Mouse (Mus musculus) kidney, adult 2 months (tissue): ENCODE results near the gene Pla2g5. TPM values are rescaled to one million over a fixed set of nuclear protein-coding genes. Genes with fewer than 3 reads are reported as not detected.

Source experiments
- DNase-seq: peaks from one replicate; pipeline ENCODE4 v3.0.0; 2021
- H3K27ac ChIP-seq: fragments of 200-500 bp; 2 replicates; pipeline ENCODE4 v1.5.1; 2012; ENCODE audit warnings: low read depth, low read length, control low read depth, inconsistent platforms; ENCODE audit not compliant: insufficient read depth
- H3K27me3 ChIP-seq: fragments of 200-500 bp; replicated peaks from 2 replicates; pipeline ENCODE4 v1.6.1; 2012; ENCODE audit warnings: mild to moderate bottlenecking, moderate library complexity, low read length, inconsistent platforms; ENCODE audit not compliant: control insufficient read depth, insufficient read depth
- H3K36me3 ChIP-seq: fragments of 200-500 bp; 2 replicates; pipeline ENCODE4 v1.6.1; 2012; ENCODE audit warnings: mild to moderate bottlenecking, moderate library complexity, low read length, inconsistent platforms; ENCODE audit not compliant: control insufficient read depth, insufficient read depth
- H3K4me1 ChIP-seq: fragments of 200-500 bp; 2 replicates; pipeline ENCODE4 v1.6.1; 2011; ENCODE audit warnings: low read length; ENCODE audit not compliant: control insufficient read depth, insufficient read depth
- H3K4me3 ChIP-seq: fragments of 200-500 bp; 2 replicates; pipeline ENCODE4 v1.5.1; 2011; ENCODE audit warnings: mild to moderate bottlenecking, low read depth, low read length, control low read depth; ENCODE audit not compliant: insufficient read depth
- CTCF ChIP-seq: fragments of 200-500 bp; conservative IDR thresholded peaks from 2 replicates; pipeline ENCODE4 v1.5.1; 2011; ENCODE audit warnings: low read depth, mild to moderate bottlenecking, control low read depth, low read length, moderate library complexity, mixed read lengths; ENCODE audit not compliant: insufficient read depth, insufficient read length
- POLR2A ChIP-seq: fragments of 200-500 bp; IDR thresholded peaks from one replicate; pipeline ENCODE4 v1.6.1; 2011; ENCODE audit warnings: low read depth, low read length, control low read depth
- WGBS: fragments of 180-500 bp; shearing (Covaris S2); methylation state at CpG from one replicate; pipeline ENCODE4 v1.1.7; 2018; 5-methylcytosine and 5-hydroxymethylcytosine counted together
- polyA plus RNA-seq: library from polyadenylated mRNA; depleted of rRNA; stranded (reverse); fragments of >200 nt; gene quantifications from 2 replicates; pipeline ENCODE4 v1.2.3, GENCODE M21; 2012

Gene Pla2g5
- polyA plus RNA-seq, 1 experiment = 63.0 TPM

GRCm38 (mm10) chr4:138873864-138874263 lies 10.6 kb upstream of the Pla2g5 start, which contains the start of gene Gm13030:
Gm13030 (minus strand) TSS chr4:138873964.
- DNase-seq = no peak
- Histone ChIP-seq H3K36me3 (no peaks in the 10 kb centered on the region), H3K27me3 (no peaks in the 10 kb centered on the region), H3K27ac (no peak within 1 kb of the TSS), H3K4me3 (no peak within 1 kb of the TSS), H3K4me1 (no peaks in the 10 kb centered on the region)
- TF ChIP-seq POLR2A (no peak), CTCF (no peak)
- 86% methylated on average over 6 of the region's 6 CpGs for WGBS

GRCm38 (mm10) chr4:138868666-138869065 lies 5.4 kb upstream of the Pla2g5 start:
- DNase-seq = peak; percentile 18
- 62% methylated on average over 8 of the region's 8 CpGs for WGBS
- Histone ChIP-seq H3K36me3 (no peaks in the 10 kb centered on the region), H3K27ac (no peak overlapping the region), H3K4me3 (no peak overlapping the region), H3K4me1 (no peaks in the 10 kb centered on the region), H3K27me3 (no peaks in the 10 kb centered on the region)
- no peak for TF ChIP-seq CTCF
- TF ChIP-seq POLR2A = no peak

- Histone ChIP-seq H3K27ac (no peak overlapping the region), H3K36me3 (no peaks in the 10 kb centered on the region), H3K27me3 (no peaks in the 10 kb centered on the region), H3K4me3 (no peak overlapping the region), H3K4me1 (no peaks in the 10 kb centered on the region)
- DNase-seq = peak; percentile 79
- 11% methylated on average over 7 of the region's 7 CpGs for WGBS
- TF ChIP-seq CTCF = peak; percentile 86
- no peak for TF ChIP-seq POLR2A
Measured at GRCm38 (mm10) chr4:138866413-138866812, 3.1 kb upstream of the Pla2g5 start.

GRCm38 (mm10) chr4:138865991-138866390 lies 2.7 kb upstream of the Pla2g5 start:
- H3K4me3 ChIP-seq = no peak overlapping the region
- no peak overlapping the region for H3K27ac ChIP-seq
- no peaks in the 10 kb centered on the region for H3K36me3 ChIP-seq
- no peaks in the 10 kb centered on the region for H3K27me3 ChIP-seq
- TF ChIP-seq POLR2A = no peak
- DNase-seq = no peak
- WGBS = 68% methylated on average over 6 of the region's 6 CpGs
- H3K4me1 ChIP-seq = no peaks in the 10 kb centered on the region

GRCm38 (mm10) chr4:138865092-138865491 lies 1.8 kb upstream of the Pla2g5 start:
- no peak for DNase-seq
- 30% methylated on average over 5 of the region's 5 CpGs for WGBS
- TF ChIP-seq CTCF = no peak
- TF ChIP-seq POLR2A = no peak
- H3K36me3 ChIP-seq = no peaks in the 10 kb centered on the region
- no peaks in the 10 kb centered on the region for H3K4me1 ChIP-seq
- no peak overlapping the region for H3K4me3 ChIP-seq
- H3K27ac ChIP-seq = no peak overlapping the region
- no peaks in the 10 kb centered on the region for H3K27me3 ChIP-seq

- Histone ChIP-seq H3K27ac (no peak overlapping the region), H3K27me3 (no peaks in the 10 kb centered on the region), H3K36me3 (no peaks in the 10 kb centered on the region), H3K4me1 (no peaks in the 10 kb centered on the region), H3K4me3 (no peak overlapping the region)
- DNase-seq = peak; percentile 69
- WGBS = 5% methylated on average over 13 of the region's 13 CpGs
- TF ChIP-seq POLR2A (no peak), CTCF (peak; percentile 59)
Measured at GRCm38 (mm10) chr4:138859728-138860127, 3.6 kb downstream of the Pla2g5 start.

GRCm38 (mm10) chr4:138859245-138859644 lies 4.0 kb downstream of the Pla2g5 start:
- Histone ChIP-seq H3K4me3 (no peak overlapping the region), H3K27ac (no peak overlapping the region), H3K36me3 (no peaks in the 10 kb centered on the region), H3K27me3 (no peaks in the 10 kb centered on the region), H3K4me1 (no peaks in the 10 kb centered on the region)
- no peak for TF ChIP-seq POLR2A
- TF ChIP-seq CTCF = peak; percentile 44
- DNase-seq = no peak
- 20% methylated on average over 9 of the region's 9 CpGs for WGBS

- no peaks in the 10 kb centered on the region for H3K4me1 ChIP-seq
- H3K4me3 ChIP-seq = no peak overlapping the region
- WGBS = 78% methylated on average over 15 of the region's 15 CpGs
- no peak overlapping the region for H3K27ac ChIP-seq
- no peak for DNase-seq
- H3K36me3 ChIP-seq = no peaks in the 10 kb centered on the region
- TF ChIP-seq POLR2A (no peak), CTCF (no peak)
- H3K27me3 ChIP-seq = no peaks in the 10 kb centered on the region
Measured at GRCm38 (mm10) chr4:138858446-138858845, 4.8 kb downstream of the Pla2g5 start.
